Mouse (Mus musculus): ENCODE results near the gene Chst11. TPM values are rescaled to one million over a fixed set of nuclear protein-coding genes. Genes with fewer than 3 reads are reported as not detected.

Chst11 gene
- polyA plus RNA-seq, 1 experiment from 2014 or later = 3.7 TPM

DNA sequence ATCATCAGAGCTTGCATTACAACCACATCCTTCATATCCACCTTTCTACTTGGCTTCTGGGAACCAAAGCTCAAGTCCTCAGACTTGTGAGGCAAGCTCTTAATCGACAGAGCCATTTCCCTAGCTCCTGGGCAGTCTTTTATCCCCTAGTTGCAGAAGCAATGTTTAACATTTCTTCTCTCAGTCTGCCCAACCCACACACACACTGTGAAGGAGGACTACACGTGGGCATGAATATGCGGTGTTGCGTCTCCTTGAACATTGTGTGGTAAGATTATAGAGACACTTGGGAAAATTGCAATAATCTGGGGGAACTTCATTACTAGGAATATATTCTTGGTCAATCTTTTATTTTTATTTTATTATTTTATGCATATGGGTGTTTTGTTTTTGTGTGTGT, 227.3 kb downstream of the Chst11 start:
- Histone ChIP-seq H3K4me1 (peaks cover 16% of the 10 kb centered on the region; the same call in 1 of the 2 replicates), H3K4me2 (no peak overlapping the region), H3K27me3 (no peaks in the 10 kb centered on the region), H3K36me3 (no peaks in the 10 kb centered on the region), H3K9ac (no peak overlapping the region), H3K4me3 (no peak overlapping the region), H3K27ac (no peak overlapping the region), H3K9me3 (no peaks in the 10 kb centered on the region)
- no peak for ATAC-seq (ENCODE audit: insufficient number of reproducible peaks, low FRiP score, low TSS enrichment, low read depth)
- 91% methylated on average over 4 of the region's 4 CpGs for WGBS

GRCm38 (mm10) chr10:83215559-83215958, 230.3 kb downstream of the Chst11 start:
- no peaks in the 10 kb centered on the region for H3K27me3 ChIP-seq
- H3K4me1 ChIP-seq = peaks cover 10% of the 10 kb centered on the region; the same call in 1 of the 2 replicates
- no peaks in the 10 kb centered on the region for H3K9me3 ChIP-seq
- no peak overlapping the region for H3K9ac ChIP-seq
- 61% methylated on average over 5 of the region's 5 CpGs for WGBS
- H3K27ac ChIP-seq = no peak overlapping the region
- no peak overlapping the region for H3K4me3 ChIP-seq
- no peaks in the 10 kb centered on the region for H3K36me3 ChIP-seq
- ATAC-seq (ENCODE audit: insufficient number of reproducible peaks, low FRiP score, low TSS enrichment, low read depth) = no peak
- H3K4me2 ChIP-seq = no peak overlapping the region

- no peaks in the 10 kb centered on the region for H3K9me3 ChIP-seq
- no peak overlapping the region for H3K4me3 ChIP-seq
- no peaks in the 10 kb centered on the region for H3K27me3 ChIP-seq
- H3K36me3 ChIP-seq = no peaks in the 10 kb centered on the region
- WGBS = 50% methylated on average over 5 of the region's 5 CpGs
- no peak overlapping the region for H3K27ac ChIP-seq
- peaks cover 10% of the 10 kb centered on the region; the same call in 1 of the 2 replicates for H3K4me1 ChIP-seq
- no peak for ATAC-seq (ENCODE audit: insufficient number of reproducible peaks, low FRiP score, low TSS enrichment, low read depth)
- no peak overlapping the region for H3K9ac ChIP-seq
- no peak overlapping the region for H3K4me2 ChIP-seq
Measured at GRCm38 (mm10) chr10:83217256-83217655, 232.0 kb downstream of the Chst11 start.

GRCm38 (mm10) chr10:83218778-83219177, 233.5 kb downstream of the Chst11 start:
- Histone ChIP-seq H3K9ac (no peak overlapping the region), H3K36me3 (no peaks in the 10 kb centered on the region), H3K27ac (no peak overlapping the region), H3K4me1 (peaks cover 10% of the 10 kb centered on the region; the same call in 1 of the 2 replicates), H3K9me3 (no peaks in the 10 kb centered on the region), H3K4me3 (no peak overlapping the region), H3K4me2 (no peak overlapping the region), H3K27me3 (no peaks in the 10 kb centered on the region)
- no peak for ATAC-seq (ENCODE audit: insufficient number of reproducible peaks, low FRiP score, low TSS enrichment, low read depth)
- WGBS = 52% methylated on average over 2 of the region's 2 CpGs

- Histone ChIP-seq H3K9me3 (no peaks in the 10 kb centered on the region), H3K4me3 (no peak overlapping the region), H3K9ac (no peak overlapping the region), H3K27ac (no peak overlapping the region), H3K27me3 (no peaks in the 10 kb centered on the region), H3K36me3 (no peaks in the 10 kb centered on the region), H3K4me1 (peaks cover 10% of the 10 kb centered on the region; the same call in 1 of the 2 replicates), H3K4me2 (no peak overlapping the region)
- 28% methylated on average over 12 of the region's 12 CpGs for WGBS
- ATAC-seq (ENCODE audit: insufficient number of reproducible peaks, low FRiP score, low TSS enrichment, low read depth) = no peak
Measured at GRCm38 (mm10) chr10:83219729-83220128, 234.4 kb downstream of the Chst11 start.

GRCm38 (mm10) chr10:83220217-83220616, 234.9 kb downstream of the Chst11 start:
- 77% methylated on average over 10 of the region's 10 CpGs for WGBS
- no peak for ATAC-seq (ENCODE audit: insufficient number of reproducible peaks, low FRiP score, low TSS enrichment, low read depth)
- H3K36me3 ChIP-seq = no peaks in the 10 kb centered on the region
- H3K27ac ChIP-seq = no peak overlapping the region
- no peak overlapping the region for H3K9ac ChIP-seq
- peaks cover 7% of the 10 kb centered on the region; the same call in 1 of the 2 replicates for H3K4me1 ChIP-seq
- no peak overlapping the region for H3K4me3 ChIP-seq
- H3K4me2 ChIP-seq = no peak overlapping the region
- H3K27me3 ChIP-seq = no peaks in the 10 kb centered on the region
- H3K9me3 ChIP-seq = no peaks in the 10 kb centered on the region

DNA sequence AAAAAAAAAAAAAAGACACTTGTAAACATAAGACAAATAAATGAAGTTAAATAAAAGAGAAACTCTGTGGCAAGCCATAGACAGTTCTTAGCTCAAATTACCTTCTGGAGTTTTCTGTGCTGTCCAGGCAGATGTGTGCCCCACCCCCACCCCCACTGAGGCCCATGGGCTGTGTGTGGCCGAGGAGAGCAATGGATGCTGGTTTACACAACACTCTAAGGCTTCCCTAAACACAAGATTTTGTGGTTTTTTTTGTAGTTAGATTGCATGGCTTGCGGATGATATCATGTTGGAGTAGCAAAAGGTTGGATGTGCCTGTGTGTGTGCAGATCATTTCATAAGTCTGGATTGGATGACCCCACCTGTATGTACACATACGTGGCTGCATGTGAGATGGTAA, 235.5 kb downstream of the Chst11 start:
- H3K9ac ChIP-seq = no peak overlapping the region
- H3K27me3 ChIP-seq = no peaks in the 10 kb centered on the region
- no peak overlapping the region for H3K4me3 ChIP-seq
- no peak overlapping the region for H3K27ac ChIP-seq
- H3K9me3 ChIP-seq = no peaks in the 10 kb centered on the region
- 81% methylated on average over 3 of the region's 3 CpGs for WGBS
- 0 out of 2 replicates have a peak, but pooled peaks cover 7% of the 10 kb centered on the region for H3K4me1 ChIP-seq
- H3K4me2 ChIP-seq = no peak overlapping the region
- no peaks in the 10 kb centered on the region for H3K36me3 ChIP-seq
- ATAC-seq (ENCODE audit: insufficient number of reproducible peaks, low FRiP score, low TSS enrichment, low read depth) = no peak

GRCm38 (mm10) chr10:83224999-83225398, 239.7 kb downstream of the Chst11 start:
- Histone ChIP-seq H3K9me3 (no peaks in the 10 kb centered on the region), H3K27me3 (no peaks in the 10 kb centered on the region), H3K4me3 (no peak overlapping the region), H3K4me2 (no peak overlapping the region), H3K9ac (no peak overlapping the region), H3K36me3 (no peaks in the 10 kb centered on the region), H3K27ac (no peak overlapping the region), H3K4me1 (no peaks in the 10 kb centered on the region)
- no peak for ATAC-seq (ENCODE audit: insufficient number of reproducible peaks, low FRiP score, low TSS enrichment, low read depth)
- 53% methylated on average over 3 of the region's 3 CpGs for WGBS

- Histone ChIP-seq H3K9ac (no peak overlapping the region), H3K4me1 (no peaks in the 10 kb centered on the region), H3K27ac (no peak overlapping the region), H3K27me3 (no peaks in the 10 kb centered on the region), H3K9me3 (no peaks in the 10 kb centered on the region), H3K36me3 (no peaks in the 10 kb centered on the region), H3K4me3 (no peak overlapping the region), H3K4me2 (no peak overlapping the region)
- 72% methylated on average over 4 of the region's 4 CpGs for WGBS
- no peak for ATAC-seq (ENCODE audit: insufficient number of reproducible peaks, low FRiP score, low TSS enrichment, low read depth)
Measured at GRCm38 (mm10) chr10:83228626-83229025, 243.3 kb downstream of the Chst11 start.

DNA sequence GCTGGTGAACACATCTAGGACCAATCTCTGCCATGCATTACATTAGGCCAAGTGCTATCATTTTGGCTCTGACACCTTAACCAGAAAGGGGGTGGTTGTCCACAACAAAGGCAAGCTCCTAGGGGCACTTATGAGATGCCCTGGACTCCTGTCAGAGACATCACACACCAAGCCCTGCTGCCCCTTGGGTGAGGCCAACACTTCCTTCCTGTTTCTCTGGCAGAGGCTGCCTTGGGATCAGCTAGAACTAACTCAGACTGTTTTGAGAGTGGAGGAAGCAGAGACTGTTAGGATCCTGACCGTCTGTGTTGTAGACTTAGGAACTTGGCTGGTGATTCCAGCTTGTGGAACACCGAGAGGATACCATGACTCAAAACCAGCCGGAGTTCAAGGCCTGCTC, 248.7 kb downstream of the Chst11 start:
- Histone ChIP-seq H3K27ac (no peak overlapping the region), H3K27me3 (no peaks in the 10 kb centered on the region), H3K4me2 (no peak overlapping the region), H3K9ac (no peak overlapping the region), H3K4me3 (no peak overlapping the region), H3K4me1 (no peaks in the 10 kb centered on the region), H3K36me3 (no peaks in the 10 kb centered on the region), H3K9me3 (no peaks in the 10 kb centered on the region)
- 80% methylated on average over 3 of the region's 3 CpGs for WGBS
- ATAC-seq (ENCODE audit: insufficient number of reproducible peaks, low FRiP score, low TSS enrichment, low read depth) = no peak

GRCm38 (mm10) chr10:83234391-83234790, 249.1 kb downstream of the Chst11 start:
- Histone ChIP-seq H3K27ac (no peak overlapping the region), H3K9me3 (no peaks in the 10 kb centered on the region), H3K4me2 (no peak overlapping the region), H3K4me1 (no peaks in the 10 kb centered on the region), H3K36me3 (no peaks in the 10 kb centered on the region), H3K4me3 (no peak overlapping the region), H3K9ac (no peak overlapping the region), H3K27me3 (no peaks in the 10 kb centered on the region)
- WGBS = 45% methylated on average over 4 of the region's 4 CpGs
- no peak for ATAC-seq (ENCODE audit: insufficient number of reproducible peaks, low FRiP score, low TSS enrichment, low read depth)

DNA sequence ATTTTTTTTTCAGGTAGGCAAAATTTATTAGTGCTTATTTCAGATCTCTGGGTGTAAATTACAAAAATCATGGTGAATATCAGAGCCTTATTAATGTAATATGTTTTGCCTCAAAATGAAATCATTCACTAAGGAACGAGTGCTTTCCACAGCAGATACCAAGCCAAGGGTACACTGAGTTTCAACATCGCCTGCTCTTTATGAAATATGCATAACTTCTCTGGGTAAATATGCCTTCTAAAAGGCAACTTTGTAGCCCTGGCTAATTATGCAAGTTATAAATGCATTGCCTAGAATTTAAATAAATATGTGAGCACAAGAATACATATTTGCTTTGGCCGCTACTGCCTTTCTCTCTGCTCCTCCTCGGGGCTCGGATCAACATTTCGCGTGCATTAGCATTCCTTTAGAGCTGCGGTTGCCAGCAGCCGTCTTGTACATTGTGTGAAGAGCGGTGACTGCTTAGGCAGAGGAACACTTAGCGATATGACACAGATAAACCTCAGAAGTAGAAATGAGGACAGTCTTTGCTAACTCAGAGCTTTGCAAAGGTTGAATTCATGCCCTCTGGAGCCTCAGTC, 256.9 kb downstream of the Chst11 start:
- H3K27me3 ChIP-seq = no peaks in the 10 kb centered on the region
- 58% methylated on average over 11 of the region's 11 CpGs for WGBS
- no peak overlapping the region for H3K4me3 ChIP-seq
- ATAC-seq (ENCODE audit: insufficient number of reproducible peaks, low FRiP score, low TSS enrichment, low read depth) = no peak
- no peak overlapping the region for H3K4me2 ChIP-seq
- no peak overlapping the region for H3K27ac ChIP-seq
- H3K9me3 ChIP-seq = no peaks in the 10 kb centered on the region
- no peaks in the 10 kb centered on the region for H3K4me1 ChIP-seq
- no peaks in the 10 kb centered on the region for H3K36me3 ChIP-seq
- H3K9ac ChIP-seq = no peak overlapping the region

- Histone ChIP-seq H3K4me2 (no peak overlapping the region), H3K4me1 (no peaks in the 10 kb centered on the region), H3K27me3 (no peaks in the 10 kb centered on the region), H3K27ac (no peak overlapping the region), H3K9ac (no peak overlapping the region), H3K36me3 (no peaks in the 10 kb centered on the region), H3K4me3 (no peak overlapping the region), H3K9me3 (no peaks in the 10 kb centered on the region)
- no peak for ATAC-seq (ENCODE audit: insufficient number of reproducible peaks, low FRiP score, low TSS enrichment, low read depth)
- 65% methylated on average over 6 of the region's 6 CpGs for WGBS
Measured at GRCm38 (mm10) chr10:83244131-83244530, 258.8 kb downstream of the Chst11 start.

Measured in limb, embryonic 15.5 days (tissue).